Comparison of ENCODE assay signal across 14 mouse cellular contexts in the genomic region with DNA sequence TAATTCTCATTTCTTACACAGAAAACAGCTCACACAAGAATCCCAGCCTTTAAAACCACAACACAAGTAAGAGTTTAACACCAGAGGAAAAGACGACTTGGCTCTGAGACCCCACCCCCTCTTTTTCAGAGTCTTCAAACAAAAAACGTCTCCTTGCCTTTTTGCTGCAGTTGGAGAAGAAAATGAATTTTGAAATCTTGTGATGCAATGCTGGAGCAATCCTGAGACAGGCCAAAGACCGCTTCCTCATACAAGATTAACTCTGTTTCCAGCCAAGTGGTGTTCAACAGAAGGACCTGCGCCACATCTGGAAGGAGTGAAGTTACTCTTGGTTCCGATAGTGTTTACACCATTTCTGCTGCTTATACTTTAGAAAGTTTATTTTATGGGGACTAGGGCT.
DNase-seq lines count a peak whose midpoint lies in the region; ATAC-seq and TF ChIP-seq lines count a peak whose summit lies in the region.
"Had no signal": no experiment of that assay in that cellular context is flagged by ENCODE, and none has a peak within 500 bp of the region (broad histone marks: within the 10 kb centered on the region; RNA-seq: fewer than 3 reads in every experiment).

No protein-coding gene starts in this region.

- H3K4me1 ChIP-seq in liver, adult 2 months (ENCODE audit: control insufficient read depth, insufficient read depth, low read length): no peaks in the 10 kb centered on the region
- H3K4me1 ChIP-seq in liver, embryonic 11.5 days (replicated peaks; ENCODE audit: control insufficient read depth, insufficient read depth, low read length): no peaks in the 10 kb centered on the region
- H3K4me1 ChIP-seq in embryonic fibroblast, embryonic 13.5 days (ENCODE audit: control insufficient read depth, insufficient read depth, low read length): peaks cover 5% of the 10 kb centered on the region
- peaks cover 31% of the 10 kb centered on the region for H3K4me1 ChIP-seq in stomach, embryonic 14.5 days (ENCODE audit: control insufficient read depth, insufficient read depth, low read length)
- H3K4me1 ChIP-seq: liver, embryonic 12.5 days; midbrain, embryonic 10.5 days had no signal

- no peak for TF ChIP-seq POLR2A in liver, adult 2 months (IDR thresholded peaks at IDR 0.05; ENCODE audit: extremely low read depth, insufficient read depth, low read length)
- TF ChIP-seq POLR2A in embryonic fibroblast, embryonic 13.5 days (IDR thresholded peaks at IDR 0.05; ENCODE audit: low read depth, low read length): no peak

- H3K36me3 ChIP-seq in liver, adult 2 months (ENCODE audit: control insufficient read depth, insufficient read depth, low read length): no peaks in the 10 kb centered on the region
- H3K36me3 ChIP-seq in liver, embryonic 11.5 days (ENCODE audit: control insufficient read depth, insufficient read depth, low read length): peaks cover 6% of the 10 kb centered on the region; the same call in 1 of the 2 replicates
- no peaks in the 10 kb centered on the region for H3K36me3 ChIP-seq in stomach, embryonic 14.5 days (ENCODE audit: control insufficient read depth, insufficient read depth, low read length)
- H3K36me3 ChIP-seq: hindbrain, embryonic 15.5 days had no signal

- 67% methylated on average over 5 of the region's 5 CpGs for WGBS in liver, adult 2 months
- WGBS in liver, embryonic 11.5 days: 82% methylated on average over 5 of the region's 5 CpGs
- WGBS in stomach, embryonic 14.5 days: 37% methylated on average over 5 of the region's 5 CpGs

- DNase-seq in liver, adult 2 months (ENCODE audit: extremely low read depth, low read depth, low spot score): peak; percentile 67
- DNase-seq in liver, embryonic 11.5 days (ENCODE audit: low spot score): no peak
- DNase-seq in NIH3T3 (ENCODE audit: low read depth): peak; percentile 78
- no peak for DNase-seq in layer of hippocampus, postnatal 14 days (ENCODE audit: low spot score in 2 of 2)
- no peak for DNase-seq in cerebellum, postnatal 4 days (ENCODE audit: low spot score in 2 of 2)
- DNase-seq: adrenal gland, postnatal 25 days; cerebellum, adult 2 months; kidney, adult 9 months; thymus, postnatal 25 days had no signal

- H3K27ac ChIP-seq in liver, adult 2 months (replicated peaks; ENCODE audit: insufficient read depth, low read depth, low read length): no peak overlapping the region
- H3K27ac ChIP-seq in liver, embryonic 11.5 days (ENCODE audit: low read depth, low read length): no peak overlapping the region
- peak overlapping the region; percentile 91 for H3K27ac ChIP-seq in embryonic fibroblast, embryonic 13.5 days (ENCODE audit: insufficient read depth, low read length)
- H3K27ac ChIP-seq in stomach, embryonic 14.5 days (ENCODE audit: low read length): peak overlapping the region; percentile 34; the same call in 1 of the 2 replicates
- H3K27ac ChIP-seq: hindbrain, embryonic 15.5 days; liver, embryonic 12.5 days; midbrain, embryonic 10.5 days had no signal

- no peak overlapping the region for H3K4me2 ChIP-seq in liver, embryonic 11.5 days
- H3K4me2 ChIP-seq in stomach, embryonic 14.5 days (replicated peaks; ENCODE audit: low read depth, low read length): no peak overlapping the region
- H3K4me2 ChIP-seq: hindbrain, embryonic 15.5 days; liver, embryonic 12.5 days had no signal

- H3K4me3 ChIP-seq in liver, adult 2 months (ENCODE audit: insufficient read depth, low read depth, low read length): no peak overlapping the region
- no peak overlapping the region for H3K4me3 ChIP-seq in liver, embryonic 11.5 days (ENCODE audit: low read depth, low read length)
- no peak overlapping the region for H3K4me3 ChIP-seq in embryonic fibroblast, embryonic 13.5 days (ENCODE audit: insufficient read depth, low read length)
- no peak overlapping the region for H3K4me3 ChIP-seq in stomach, embryonic 14.5 days (ENCODE audit: low read depth, low read length)
- H3K4me3 ChIP-seq: hindbrain, embryonic 15.5 days; liver, embryonic 12.5 days; midbrain, embryonic 10.5 days had no signal

- TF ChIP-seq CTCF in liver, adult 2 months (IDR thresholded peaks at IDR 0.05; ENCODE audit: low read depth, low read length): no peak
- no peak for TF ChIP-seq CTCF in embryonic fibroblast, embryonic 13.5 days (IDR thresholded peaks at IDR 0.05; ENCODE audit: borderline replicate concordance, insufficient read depth, low read length)

- no peaks in the 10 kb centered on the region for H3K9me3 ChIP-seq in liver, embryonic 11.5 days (ENCODE audit: control insufficient read depth, low read length)
- no peaks in the 10 kb centered on the region for H3K9me3 ChIP-seq in stomach, embryonic 14.5 days (ENCODE audit: control insufficient read depth, low read depth, low read length)
- H3K9me3 ChIP-seq: hindbrain, embryonic 15.5 days; liver, embryonic 12.5 days; midbrain, embryonic 10.5 days had no signal

- no peak for ATAC-seq in liver, embryonic 11.5 days (replicated peaks; ENCODE audit: low FRiP score)
- no peak for ATAC-seq in stomach, embryonic 14.5 days (ENCODE audit: insufficient number of reproducible peaks, insufficient read depth, low FRiP score, low read depth)
- ATAC-seq: liver, embryonic 12.5 days had no signal

- H3K9ac ChIP-seq in liver, adult 2 months (ENCODE audit: low read depth, low read length): no peak overlapping the region
- no peak overlapping the region for H3K9ac ChIP-seq in liver, embryonic 11.5 days (ENCODE audit: low read depth, low read length)
- no peak overlapping the region for H3K9ac ChIP-seq in stomach, embryonic 14.5 days (replicated peaks; ENCODE audit: low read depth, low read length)
- H3K9ac ChIP-seq: hindbrain, embryonic 15.5 days; liver, embryonic 12.5 days had no signal

- H3K27me3 ChIP-seq in liver, adult 2 months (ENCODE audit: control insufficient read depth, insufficient read depth, low read length): no peaks in the 10 kb centered on the region
- no peaks in the 10 kb centered on the region for H3K27me3 ChIP-seq in liver, embryonic 11.5 days (replicated peaks; ENCODE audit: control insufficient read depth, insufficient read depth, low read length)
- no peaks in the 10 kb centered on the region for H3K27me3 ChIP-seq in stomach, embryonic 14.5 days (ENCODE audit: control insufficient read depth, insufficient read depth, low read length)
- H3K27me3 ChIP-seq: hindbrain, embryonic 15.5 days; liver, embryonic 12.5 days had no signal

- no peaks in the 10 kb centered on the region for H3K79me2 ChIP-seq in liver, adult 2 months (ENCODE audit: control insufficient read depth, insufficient read depth, low read length)

Comparison
In these comparisons a context has a peak if more than half of its experiments do, and no peak if none do; other contexts are left out.
1. DNase-seq: peak in liver, adult 2 months (single experiment) and NIH3T3 (single experiment); none in liver, embryonic 11.5 days (single experiment), layer of hippocampus, postnatal 14 days (0 of 2) and cerebellum, postnatal 4 days (0 of 2).
2. H3K27ac ChIP-seq: peak in embryonic fibroblast, embryonic 13.5 days (single experiment) and stomach, embryonic 14.5 days (single experiment); none in liver, adult 2 months (single experiment) and liver, embryonic 11.5 days (single experiment).